Mouse (Mus musculus) hindbrain, embryonic 12.5 days (tissue): Measurements from ENCODE around the gene Mrtfb. TPM values are rescaled to one million over a fixed set of nuclear protein-coding genes. Genes with fewer than 3 reads are reported as not detected.

ENCODE experiments used
- ATAC-seq: fragments of 200-750 bp; cut with Nextera tagmentation; 2 replicates; pipeline ENCODE4 v1.8.0; 2017; ENCODE audit warnings: moderate TSS enrichment; ENCODE audit not compliant: low FRiP score
- H3K27ac ChIP-seq: fragments of 300-500 bp; sonication (generic); 2 replicates; pipeline ENCODE4 v1.5.1; 2016; ENCODE audit warnings: mild to moderate bottlenecking
- H3K27me3 ChIP-seq: fragments of 300-500 bp; sonication (generic); 2 replicates; pipeline ENCODE4 v1.6.1; 2016; ENCODE audit warnings: mild to moderate bottlenecking
- H3K36me3 ChIP-seq: fragments of 300-500 bp; sonication (generic); 2 replicates; pipeline ENCODE4 v1.6.1; 2016; ENCODE audit warnings: mild to moderate bottlenecking
- H3K4me1 ChIP-seq: fragments of 300-500 bp; sonication (generic); 2 replicates; pipeline ENCODE4 v1.6.1; 2016
- H3K4me2 ChIP-seq: fragments of 300-500 bp; sonication (generic); replicated peaks from 2 replicates; pipeline ENCODE4 v1.6.1; 2016; ENCODE audit warnings: mild to moderate bottlenecking
- H3K4me3 ChIP-seq: fragments of 300-500 bp; sonication (generic); 2 replicates; pipeline ENCODE4 v1.5.1; 2016; ENCODE audit warnings: mild to moderate bottlenecking
- H3K9ac ChIP-seq: fragments of 300-500 bp; sonication (generic); 2 replicates; pipeline ENCODE4 v1.6.1; 2016; ENCODE audit warnings: mild to moderate bottlenecking, moderate library complexity
- H3K9me3 ChIP-seq: fragments of 300-500 bp; sonication (generic); replicated peaks from 2 replicates; pipeline ENCODE4 v1.6.1; 2016; ENCODE audit warnings: mild to moderate bottlenecking
- WGBS: fragments of 180-500 bp; shearing (Covaris S2); methylation state at CpG from one replicate; pipeline ENCODE4 v1.1.7; 2016; 5-methylcytosine and 5-hydroxymethylcytosine counted together
- microRNA counts: library from miRNA; unstranded; fragments of <30 nt; microRNA quantifications from one replicate; lab custom pipeline; 2017
- microRNA-seq: library from miRNA; unstranded; fragments of <30 nt; microRNA quantifications from one replicate; pipeline ENCODE4, GENCODE M21; 2017
- polyA plus RNA-seq: library from polyadenylated mRNA; unstranded; fragments of >200 nt; fragmentation: Nextera tagmentation; extraction: Ambion mirVana; gene quantifications from 2 replicates; pipeline ENCODE4 v1.2.1, GENCODE M21; 2016

The Mrtfb gene
- polyA plus RNA-seq, 1 experiment from 2014 or later = 15.9 TPM

- 26% methylated on average over 7 of the region's 7 CpGs for WGBS
- H3K36me3 ChIP-seq = no peaks in the 10 kb centered on the region
- H3K27ac ChIP-seq = no peak overlapping the region
- H3K4me2 ChIP-seq = no peak overlapping the region
- H3K4me3 ChIP-seq = no peak overlapping the region
- peaks cover 49% of the 10 kb centered on the region for H3K27me3 ChIP-seq
- no peaks in the 10 kb centered on the region for H3K9me3 ChIP-seq
- H3K4me1 ChIP-seq = peaks cover 24% of the 10 kb centered on the region
- no peak overlapping the region for H3K9ac ChIP-seq
- no peak for ATAC-seq
These were observed 194.6 kb downstream of the Mrtfb start for GRCm38 (mm10) chr16:13450831-13451230.

GRCm38 (mm10) chr16:13451991-13452390 lies 195.7 kb downstream of the Mrtfb start:
- no peaks in the 10 kb centered on the region for H3K36me3 ChIP-seq
- H3K4me1 ChIP-seq = peaks cover 21% of the 10 kb centered on the region
- peaks cover 38% of the 10 kb centered on the region for H3K27me3 ChIP-seq
- H3K27ac ChIP-seq = no peak overlapping the region
- no peak overlapping the region for H3K9ac ChIP-seq
- H3K4me2 ChIP-seq = no peak overlapping the region
- no peak overlapping the region for H3K4me3 ChIP-seq
- ATAC-seq = no peak
- whole genome bisulfite sequencing = 90% methylated on average over 4 of the region's 4 CpGs
- no peaks in the 10 kb centered on the region for H3K9me3 ChIP-seq

GRCm38 (mm10) chr16:13452661-13453060 lies 196.4 kb downstream of the Mrtfb start:
- peaks cover 17% of the 10 kb centered on the region for H3K4me1 ChIP-seq
- no peaks in the 10 kb centered on the region for H3K36me3 ChIP-seq
- H3K4me3 ChIP-seq = no peak overlapping the region
- ATAC-seq = no peak
- no peak overlapping the region for H3K27ac ChIP-seq
- 83% methylated on average over 7 of the region's 7 CpGs for WGBS
- no peak overlapping the region for H3K9ac ChIP-seq
- H3K27me3 ChIP-seq = peaks cover 32% of the 10 kb centered on the region
- H3K4me2 ChIP-seq = no peak overlapping the region
- no peaks in the 10 kb centered on the region for H3K9me3 ChIP-seq

GRCm38 (mm10) chr16:13454026-13454600 lies 197.8 kb downstream of the Mrtfb start:
- H3K9ac ChIP-seq = no peak overlapping the region
- ATAC-seq = no peak
- 40% methylated on average over 10 of the region's 10 CpGs for WGBS

GRCm38 (mm10) chr16:13455560-13455959 lies 199.3 kb downstream of the Mrtfb start:
- Histone ChIP-seq H3K27me3 (peaks cover 6% of the 10 kb centered on the region; the same call in 1 of the 2 replicates), H3K4me2 (no peak overlapping the region), H3K27ac (no peak overlapping the region)

More at GRCm38 (mm10) chr16:13454026-13454600, 197.8 kb downstream of the Mrtfb start:
- H3K4me2 ChIP-seq = no peak overlapping the region
- no peaks in the 10 kb centered on the region for H3K36me3 ChIP-seq
- no peaks in the 10 kb centered on the region for H3K9me3 ChIP-seq
- no peak overlapping the region for H3K27ac ChIP-seq
- H3K27me3 ChIP-seq = peaks cover 20% of the 10 kb centered on the region
- 0 out of 2 replicates have a peak, but pooled peaks cover 8% of the 10 kb centered on the region for H3K4me1 ChIP-seq
- H3K4me3 ChIP-seq = no peak overlapping the region

GRCm38 (mm10) chr16:13458556-13458955 lies 202.3 kb downstream of the Mrtfb start:
- H3K4me3 ChIP-seq = no peak overlapping the region
- no peaks in the 10 kb centered on the region for H3K27me3 ChIP-seq
- no peaks in the 10 kb centered on the region for H3K4me1 ChIP-seq
- no peaks in the 10 kb centered on the region for H3K36me3 ChIP-seq
- H3K9me3 ChIP-seq = no peaks in the 10 kb centered on the region
- no peak overlapping the region for H3K27ac ChIP-seq
- H3K4me2 ChIP-seq = no peak overlapping the region
- no peak overlapping the region for H3K9ac ChIP-seq
- ATAC-seq = no peak

More at GRCm38 (mm10) chr16:13455560-13455959, 199.3 kb downstream of the Mrtfb start:
- no peak for ATAC-seq
- H3K4me1 ChIP-seq = 0 out of 2 replicates have a peak, but pooled peaks cover under 1% of the 10 kb centered on the region
- no peak overlapping the region for H3K9ac ChIP-seq
- H3K36me3 ChIP-seq = no peaks in the 10 kb centered on the region
- H3K4me3 ChIP-seq = no peak overlapping the region
- H3K9me3 ChIP-seq = no peaks in the 10 kb centered on the region

- no peaks in the 10 kb centered on the region for H3K4me1 ChIP-seq
- ATAC-seq = no peak
- no peak overlapping the region for H3K9ac ChIP-seq
- H3K4me2 ChIP-seq = no peak overlapping the region
- H3K36me3 ChIP-seq = no peaks in the 10 kb centered on the region
- H3K4me3 ChIP-seq = no peak overlapping the region
- no peaks in the 10 kb centered on the region for H3K27me3 ChIP-seq
- no peaks in the 10 kb centered on the region for H3K9me3 ChIP-seq
- 25% methylated on average over 1 of the region's 1 CpGs for WGBS
- H3K27ac ChIP-seq = no peak overlapping the region
These were observed 203.8 kb downstream of the Mrtfb start for GRCm38 (mm10) chr16:13460071-13460470.

- Histone ChIP-seq H3K27ac (no peak overlapping the region), H3K9ac (no peak overlapping the region), H3K4me3 (no peak overlapping the region), H3K4me1 (no peaks in the 10 kb centered on the region), H3K27me3 (no peaks in the 10 kb centered on the region), H3K9me3 (no peaks in the 10 kb centered on the region), H3K4me2 (no peak overlapping the region), H3K36me3 (no peaks in the 10 kb centered on the region)
- no peak for ATAC-seq
- WGBS = 79% methylated on average over 3 of the region's 3 CpGs
These were observed 204.6 kb downstream of the Mrtfb start for GRCm38 (mm10) chr16:13460777-13461408.

GRCm38 (mm10) chr16:13464662-13465061 lies 208.4 kb downstream of the Mrtfb start:
- WGBS = 82% methylated on average over 5 of the region's 5 CpGs
- H3K4me3 ChIP-seq = no peak overlapping the region
- H3K9ac ChIP-seq = no peak overlapping the region
- H3K4me2 ChIP-seq = no peak overlapping the region
- ATAC-seq = no peak
- no peak overlapping the region for H3K27ac ChIP-seq
- no peaks in the 10 kb centered on the region for H3K27me3 ChIP-seq
- H3K4me1 ChIP-seq = no peaks in the 10 kb centered on the region
- H3K9me3 ChIP-seq = no peaks in the 10 kb centered on the region
- no peaks in the 10 kb centered on the region for H3K36me3 ChIP-seq

MicroRNA genes within 50 kb of the gene (microRNA counts, 519-probe panel; counts per million panel counts)
- 470 counts per million, percentile 58 among the panel's probes with 10 or more counts for microRNA mmu-miR-193b (lab: Ali Mortazavi, UCI)

Small RNAs within 50 kb of the gene (microRNA-seq; reads per million reads assigned to microRNA genes)
- 38.5 reads per million, percentile 36 among the genes with 10 or more reads in this experiment for gene Mir193b
- not detected for gene Mir365-1

Other genes starting within 250 kb of the Mrtfb start
- 17.3 and 18.1 TPM in 2 replicates for gene Ercc4, start 146.8 kb upstream of the Mrtfb start, polyA plus RNA-seq